Mouse (Mus musculus): ENCODE data around the gene C130032M10Rik.
"Not testable (repeated sequence)": the region's sequence is repeated elsewhere in the genome, so short reads cannot be mapped to it uniquely, and the experiment has no call there.

C130032M10Rik gene

DNA sequence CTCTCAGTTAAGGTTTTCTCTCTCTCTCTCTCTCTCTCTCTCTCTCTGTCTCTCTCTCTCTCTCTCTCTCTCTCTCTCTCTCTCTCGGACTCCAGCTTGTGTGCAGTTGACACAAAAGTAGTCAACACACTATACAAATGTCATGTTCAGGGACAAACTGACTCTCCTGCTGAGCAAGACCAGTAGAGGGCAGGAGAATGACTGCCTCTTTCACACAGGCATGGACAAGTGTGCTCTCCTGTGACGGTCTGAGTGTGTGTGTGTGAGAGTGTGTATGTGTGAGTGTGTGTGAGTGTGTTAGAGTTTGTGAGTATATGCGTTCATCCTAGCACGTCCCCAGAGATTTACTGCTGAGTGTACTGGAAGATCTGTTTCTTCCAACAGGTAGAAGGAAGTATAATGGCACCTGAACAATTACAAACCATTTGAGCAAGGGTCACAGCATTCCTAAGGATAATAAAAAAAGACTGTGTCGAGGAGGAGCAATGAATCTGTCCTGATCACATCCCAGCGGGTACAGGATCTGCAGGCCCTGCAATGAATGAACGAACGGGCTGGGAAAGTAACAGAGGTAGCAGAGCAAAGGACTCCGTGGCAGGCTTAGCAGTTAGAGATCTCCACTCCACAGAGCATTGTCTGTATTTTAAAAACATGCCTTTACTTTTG is 3.4 kb downstream of the C130032M10Rik start:
- no peak for DNase-seq (ENCODE audit: low spot score in 2 of 2)

DNA sequence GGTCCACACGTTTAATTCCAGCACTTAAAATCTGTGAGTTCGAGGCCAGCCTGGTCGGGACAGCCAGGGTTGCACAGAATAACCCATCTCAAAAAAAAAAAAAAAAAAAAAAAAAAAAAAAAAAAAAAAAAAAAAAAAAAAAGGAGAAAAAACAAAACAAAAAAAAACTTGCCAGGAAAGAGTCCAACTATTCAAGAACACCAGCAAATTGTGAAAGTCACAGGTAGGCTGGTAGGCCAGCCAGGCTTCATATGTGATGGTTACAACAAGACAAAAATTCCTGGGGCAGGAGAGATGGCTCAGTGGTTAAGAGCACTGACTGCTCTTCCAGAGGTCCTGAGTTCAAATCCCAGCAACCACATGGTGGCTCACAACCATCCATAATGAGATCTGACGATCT is 5.0 kb downstream of the C130032M10Rik start:
- DNase-seq (ENCODE audit: low spot score in 2 of 2): not testable (repeated sequence)

DNA sequence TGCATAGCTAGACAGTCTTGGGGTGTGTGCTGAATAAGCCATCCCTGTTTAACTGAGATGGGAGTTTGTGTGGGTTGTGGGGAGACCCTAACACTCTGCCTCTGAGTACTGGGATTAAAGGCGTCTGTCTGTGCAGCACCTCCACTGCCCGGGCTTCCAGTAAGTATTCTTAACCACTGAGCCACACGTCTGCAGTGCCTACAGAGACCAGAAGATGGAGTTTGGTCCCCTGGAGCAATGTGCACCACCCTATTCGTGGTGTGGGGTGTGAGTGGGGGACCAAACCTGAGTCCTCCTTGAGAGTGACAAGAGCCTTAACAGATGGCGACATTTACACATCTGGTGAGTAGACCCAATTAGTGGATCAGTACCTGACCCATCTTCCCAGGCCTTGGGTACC is 6.5 kb downstream of the C130032M10Rik start:
- no peak for DNase-seq (ENCODE audit: low spot score in 2 of 2)

DNA sequence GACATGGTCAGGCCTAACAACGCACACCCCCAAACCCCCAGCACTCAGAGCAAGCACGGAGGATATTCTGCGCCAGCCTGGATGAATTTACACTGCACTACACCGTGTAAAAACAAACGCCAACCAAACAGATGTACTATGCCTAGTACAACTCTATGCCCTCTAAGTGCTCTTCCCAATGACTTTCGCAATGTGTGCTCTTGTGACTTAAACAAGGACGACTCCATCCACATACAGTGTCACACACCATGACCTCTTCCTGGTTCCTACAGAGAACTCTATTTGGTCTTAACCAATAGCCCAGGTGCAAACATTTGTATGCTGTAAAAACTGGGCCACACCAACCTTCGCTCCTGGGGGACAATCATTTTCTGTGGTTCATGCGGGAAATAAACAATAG is 7.0 kb downstream of the C130032M10Rik start:
- no peak for DNase-seq (ENCODE audit: low spot score in 2 of 2)

DNA sequence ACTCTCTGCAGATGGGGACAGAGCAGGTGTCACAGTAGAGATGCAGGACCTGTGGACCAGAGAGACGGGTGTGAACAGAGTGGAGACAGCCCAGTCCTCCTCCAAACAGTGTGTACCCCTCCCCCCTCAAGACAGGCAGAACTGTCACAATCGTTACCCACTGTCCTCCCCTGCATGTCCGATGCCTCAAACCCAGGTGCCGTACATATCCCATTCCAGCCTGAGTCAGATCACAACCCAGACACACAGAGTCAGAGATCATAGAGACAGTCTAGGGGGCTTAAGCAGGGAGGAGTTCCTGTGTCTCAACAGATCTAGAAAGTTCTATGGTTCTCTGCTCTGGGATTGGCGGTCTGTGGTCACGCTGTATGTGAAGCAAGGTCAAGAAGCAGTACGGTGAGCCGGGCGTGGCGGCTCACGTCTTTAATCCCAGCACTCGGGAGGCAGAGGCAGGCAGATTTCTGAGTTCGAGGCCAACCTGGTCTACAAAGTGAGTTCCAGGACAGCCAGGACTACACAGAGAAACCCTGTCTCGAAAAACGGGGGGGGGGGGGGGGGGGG is 9.7 kb downstream of the C130032M10Rik start:
- no peak for DNase-seq (ENCODE audit: low spot score in 2 of 2)

DNA sequence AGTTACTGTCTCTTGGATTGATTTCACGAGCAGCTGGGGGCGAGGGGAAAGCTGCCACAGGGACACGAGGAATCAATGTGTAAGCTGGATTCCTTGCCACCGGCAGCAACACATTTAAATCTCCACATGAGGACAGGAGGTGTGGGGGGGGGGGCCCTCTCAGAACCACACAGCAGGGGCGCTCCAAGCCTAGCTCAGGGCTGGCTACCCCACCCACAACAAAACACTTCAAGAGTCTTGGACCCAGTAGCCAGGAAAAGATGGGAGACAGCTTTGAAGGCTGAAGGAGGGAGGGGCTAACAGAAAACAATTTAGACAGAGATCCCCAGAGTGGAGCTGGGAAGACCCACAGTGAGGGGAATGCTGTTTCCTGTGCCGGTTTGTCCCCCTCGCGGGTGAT is 10.4 kb downstream of the C130032M10Rik start:
- DNase-seq (ENCODE audit: low spot score in 2 of 2): no peak

DNA sequence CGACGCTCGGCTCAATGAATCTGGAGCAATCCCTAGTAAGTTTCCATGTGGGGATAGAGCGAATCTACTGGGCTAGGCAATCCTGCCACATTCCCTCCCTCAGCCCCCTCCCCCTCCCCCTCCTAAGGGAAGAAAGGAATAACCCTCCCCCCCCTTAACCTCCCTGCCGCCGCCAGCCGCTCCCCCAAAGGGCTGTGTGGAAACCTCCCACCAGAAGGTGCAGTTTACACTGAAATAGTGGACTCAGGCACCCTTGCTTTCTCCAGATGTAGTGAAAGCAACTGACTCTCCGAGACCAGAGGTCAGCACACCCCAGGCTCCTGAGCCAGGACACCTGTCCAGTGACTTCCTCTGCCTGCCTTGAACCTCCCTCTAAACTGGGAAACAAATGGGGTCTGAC is 11.1 kb downstream of the C130032M10Rik start:
- no peak for DNase-seq (ENCODE audit: low spot score in 2 of 2)

DNA sequence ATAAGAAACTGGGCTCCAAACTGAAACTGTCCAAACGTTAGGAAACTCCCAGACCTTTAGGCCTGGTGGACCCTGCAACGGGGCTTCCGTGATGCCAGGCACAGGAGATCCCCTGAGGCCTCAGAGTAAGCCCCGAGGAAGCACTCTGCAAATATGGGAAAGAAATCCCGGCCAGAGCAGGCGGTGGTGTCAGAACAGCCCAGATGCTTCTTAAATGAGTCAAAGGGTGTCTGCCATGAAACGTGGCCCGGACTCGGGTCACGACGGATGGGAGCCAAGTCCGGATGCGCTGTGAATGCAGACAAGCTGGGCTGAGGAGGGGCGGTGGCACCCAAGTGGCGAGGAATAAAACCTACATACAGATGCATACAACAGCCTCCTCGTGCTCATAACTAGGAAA is 11.6 kb downstream of the C130032M10Rik start:
- DNase-seq (ENCODE audit: low spot score in 2 of 2): peak; percentile 52 to 56

DNA sequence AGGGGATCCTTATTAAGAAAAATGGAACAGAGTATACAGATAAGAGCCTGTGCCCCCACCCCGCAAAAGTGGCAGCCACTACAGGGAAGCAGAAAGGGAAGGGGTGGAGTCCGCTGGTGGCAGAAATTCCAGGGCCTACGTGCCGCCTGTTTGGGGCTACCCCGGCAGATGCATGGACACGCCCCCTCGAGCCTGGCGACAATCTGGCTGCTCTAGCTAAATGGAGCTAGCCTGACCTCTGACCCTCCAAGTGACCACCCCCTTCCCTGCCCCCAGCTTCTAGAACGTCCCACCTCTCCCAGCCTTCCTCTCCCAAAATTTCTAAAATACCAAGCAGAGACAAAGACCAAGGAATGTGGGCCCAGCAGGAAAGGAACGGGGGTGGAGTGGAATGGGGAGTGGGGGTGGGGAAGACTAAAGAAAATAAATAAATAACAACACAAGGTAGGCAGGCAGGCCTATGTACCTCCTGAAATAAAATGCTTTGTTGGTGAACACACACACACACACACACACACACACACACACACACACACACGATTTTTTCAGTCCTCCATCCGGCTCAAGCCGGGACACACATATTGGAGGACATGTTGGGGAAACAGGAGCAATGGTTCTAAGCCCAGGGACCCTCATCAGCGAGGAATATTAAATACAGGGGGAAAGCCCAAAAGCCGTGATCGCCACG is 12.6 kb downstream of the C130032M10Rik start:
- no peak for DNase-seq (ENCODE audit: low spot score in 2 of 2)

DNA sequence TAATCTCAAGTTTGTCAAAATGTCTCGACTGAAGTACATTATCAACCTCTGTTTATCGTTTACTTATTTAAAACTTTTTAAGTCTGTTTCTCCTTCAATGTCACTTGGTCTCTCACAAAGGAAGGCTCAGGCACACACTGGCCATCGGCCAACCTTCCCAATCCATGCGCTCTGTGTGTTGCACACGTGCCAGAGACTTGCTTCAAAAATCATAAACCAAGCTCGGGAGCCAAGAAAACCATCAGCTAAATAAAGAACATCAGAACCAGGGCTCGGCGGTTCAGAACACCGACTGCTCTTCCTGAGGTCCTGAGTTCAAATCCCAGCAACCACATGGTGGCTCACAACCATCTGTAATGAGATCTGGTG is 13.2 kb downstream of the C130032M10Rik start:
- no peak for DNase-seq (ENCODE audit: low spot score in 2 of 2)

DNA sequence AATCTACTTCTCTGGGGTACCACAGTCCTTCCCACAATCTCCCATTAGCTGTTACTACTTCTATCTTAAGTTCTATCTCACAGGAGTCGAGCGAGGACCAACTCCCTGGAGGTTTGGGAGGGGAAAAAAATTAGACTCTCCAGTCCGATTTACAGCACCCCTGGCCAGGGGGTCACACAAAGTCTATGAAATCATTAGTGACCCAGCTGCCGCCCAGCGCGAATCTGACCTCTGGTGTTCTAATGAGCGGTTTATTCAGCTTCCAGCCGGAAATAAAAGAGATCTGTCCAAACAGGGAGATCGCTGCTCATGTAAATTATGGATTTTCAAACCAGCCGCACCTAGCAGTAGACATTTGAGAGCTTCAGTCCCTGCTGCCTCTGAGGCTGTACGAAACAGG is 15.8 kb downstream of the C130032M10Rik start:
- DNase-seq (ENCODE audit: low spot score in 2 of 2): no peak

DNA sequence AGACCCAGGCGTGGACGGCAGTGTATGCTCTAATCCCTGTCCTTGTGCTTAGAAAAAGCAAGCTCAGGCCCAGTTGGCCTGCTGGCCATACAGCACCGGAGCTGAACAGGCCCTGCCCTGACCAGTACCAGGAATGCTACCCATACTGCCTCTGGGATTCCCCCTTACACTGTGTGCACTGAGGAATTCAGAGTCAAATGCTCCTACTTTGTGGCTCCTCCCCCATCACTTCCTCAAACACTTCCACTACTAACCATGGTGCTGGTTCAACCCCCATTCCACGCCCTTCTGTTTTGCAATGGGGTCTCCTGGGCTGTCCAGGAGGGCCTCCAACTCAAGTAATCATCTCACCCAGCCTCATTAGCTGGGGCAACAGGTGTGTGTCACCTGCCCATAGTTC is 18.4 kb downstream of the C130032M10Rik start:
- DNase-seq (ENCODE audit: low spot score in 2 of 2): no peak

DNA sequence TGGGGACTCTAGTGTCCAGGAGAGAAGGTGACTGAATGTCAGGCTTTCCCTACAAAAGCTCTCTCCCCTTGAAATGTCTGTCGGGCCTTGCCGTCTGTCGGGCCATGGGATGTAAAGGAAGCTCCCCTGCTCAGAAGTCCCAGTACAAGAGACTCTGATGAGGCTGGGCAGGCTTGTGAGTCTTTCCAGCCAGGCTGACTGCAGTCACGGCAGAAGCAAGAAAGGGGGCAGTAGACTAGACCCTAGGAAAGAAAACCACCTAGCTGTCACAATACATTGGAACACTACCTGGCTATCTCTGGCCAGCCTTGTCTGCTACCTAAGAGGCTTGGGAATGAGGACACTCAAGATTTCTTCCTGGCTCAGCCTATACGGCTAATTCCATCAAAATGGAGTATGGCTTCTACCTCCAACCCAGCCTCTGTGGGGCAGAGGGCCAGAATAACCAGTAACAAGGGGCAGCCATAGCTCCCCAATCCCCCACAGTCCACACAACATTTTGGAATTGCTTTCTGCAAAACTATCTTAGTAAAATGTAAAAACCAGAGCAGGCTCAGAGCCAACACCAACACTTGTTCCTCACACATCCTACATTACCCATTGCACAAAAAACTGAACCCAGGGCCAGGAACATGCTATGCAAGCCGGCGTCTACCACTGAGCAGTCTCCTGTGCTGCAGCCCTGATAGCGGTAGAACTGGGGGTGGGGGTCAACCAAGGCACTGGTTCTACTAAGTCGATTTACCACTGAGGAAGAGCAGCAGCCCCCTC is 19.4 kb downstream of the C130032M10Rik start:
- DNase-seq (ENCODE audit: low spot score in 2 of 2): no peak

DNA sequence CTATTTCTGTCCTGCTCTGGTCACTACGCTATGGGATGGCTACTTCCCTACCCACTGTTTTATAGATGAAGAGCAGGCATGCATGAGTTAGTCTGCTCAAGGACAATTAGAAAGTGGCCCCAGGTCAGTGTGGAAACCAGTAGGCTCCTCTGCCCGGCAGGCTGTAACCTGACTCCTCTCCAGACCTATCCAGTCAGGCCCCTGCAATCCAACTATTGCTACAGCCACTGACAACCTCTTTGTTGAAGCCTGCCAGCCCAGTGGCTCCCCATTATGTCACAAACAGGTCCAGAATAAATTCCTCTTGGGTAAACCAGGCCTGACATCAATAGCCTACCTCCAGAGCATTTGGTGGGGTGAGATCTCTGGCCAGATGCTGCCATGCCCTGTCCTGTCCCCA is 21.1 kb downstream of the C130032M10Rik start:
- peak in 1 of 2 experiments; percentile 24 for DNase-seq (ENCODE audit: low spot score in 2 of 2)

DNA sequence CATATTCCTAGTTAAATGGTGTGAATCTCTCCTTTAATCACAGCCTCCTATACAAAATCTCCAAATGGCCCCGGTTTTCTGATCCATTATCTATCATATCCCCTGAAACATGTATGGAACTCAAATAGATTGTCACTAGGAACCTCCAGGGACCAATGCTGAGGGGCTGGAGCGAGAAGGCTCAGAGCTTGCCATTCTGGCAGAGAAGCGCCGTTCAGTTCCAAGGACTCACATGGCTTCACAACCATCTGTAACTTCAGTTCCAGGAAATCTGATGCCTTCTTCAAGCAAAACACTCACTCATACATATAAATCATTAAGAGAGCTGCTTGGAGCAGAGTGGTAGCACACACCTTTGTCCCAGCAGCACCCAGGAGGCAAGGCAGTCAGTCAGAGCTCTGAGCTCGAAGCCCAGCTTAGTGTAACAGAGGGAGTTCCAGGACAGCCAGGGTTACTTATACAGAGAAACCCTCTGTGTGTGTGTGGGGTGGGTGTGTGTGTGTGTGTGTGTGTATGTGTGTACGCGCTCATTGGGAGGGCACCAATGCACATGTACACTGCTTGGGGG is 23.6 kb downstream of the C130032M10Rik start:
- DNase-seq (ENCODE audit: low spot score in 2 of 2): no peak

DNA sequence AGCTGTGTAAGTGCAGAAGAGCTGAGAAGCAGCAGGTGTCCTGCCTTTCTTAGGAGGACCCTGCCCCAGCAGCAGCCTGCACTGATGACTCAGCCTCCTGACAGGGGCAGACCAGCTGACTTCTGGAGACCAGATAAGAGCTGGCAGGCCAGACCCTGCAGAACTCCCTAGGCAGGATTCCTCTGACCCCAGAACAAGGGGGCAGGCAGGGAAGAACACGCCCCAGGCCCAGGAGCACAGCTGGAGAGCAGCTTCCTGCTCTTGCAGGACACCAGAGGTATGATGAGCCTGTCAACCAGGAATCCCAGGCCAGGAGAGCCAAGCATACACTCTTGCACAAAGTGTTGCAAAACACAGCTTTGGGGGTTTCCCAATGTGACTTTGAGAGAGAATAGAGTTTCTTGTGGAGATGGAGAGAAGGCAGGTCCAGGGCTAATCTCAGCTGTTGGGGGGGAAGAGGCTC is 25.8 kb downstream of the C130032M10Rik start:
- DNase-seq (ENCODE audit: low spot score in 2 of 2): peak in 1 of 2 experiments; percentile 49

DNA sequence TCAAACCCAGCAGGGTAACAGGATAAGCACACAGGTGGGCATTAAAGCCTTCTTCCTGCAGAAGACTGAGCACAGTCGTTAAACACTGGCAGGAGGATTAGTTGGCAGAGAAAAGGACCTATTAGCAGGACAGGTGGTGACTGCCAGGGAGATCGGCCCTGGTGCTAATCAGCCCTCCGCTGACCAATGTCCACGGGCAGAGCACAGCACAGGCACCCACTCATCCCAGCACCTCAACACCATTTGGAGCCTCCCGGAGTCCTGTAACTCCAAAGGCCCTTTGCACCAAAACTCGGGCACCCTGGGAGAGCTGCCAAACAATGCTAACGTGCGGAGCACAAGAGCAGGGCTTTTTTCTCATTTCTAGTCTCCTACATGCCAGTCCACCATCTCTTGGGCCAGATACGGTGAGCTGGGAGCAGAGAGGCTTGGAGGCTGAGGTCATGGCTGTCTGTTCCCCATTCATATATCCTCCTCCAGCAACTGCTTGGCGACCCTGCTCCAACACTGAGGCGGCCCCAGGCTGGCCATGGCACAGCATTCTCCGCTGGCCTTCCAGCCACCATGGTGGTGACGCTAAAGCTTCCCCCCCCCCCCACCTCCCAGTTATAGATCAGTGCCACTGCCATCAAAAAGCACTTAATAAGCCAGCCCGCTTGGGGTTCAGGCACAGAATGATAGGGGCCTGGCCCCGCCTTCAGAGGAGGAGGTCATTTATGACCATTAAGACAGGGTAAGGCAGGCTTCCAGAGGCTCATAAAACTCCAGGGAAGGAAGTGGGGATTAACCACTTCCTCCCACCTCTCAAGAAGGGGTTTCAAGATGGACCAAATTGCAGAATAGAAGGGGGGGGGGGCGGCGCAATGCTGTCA is 28.6 kb downstream of the C130032M10Rik start:
- DNase-seq (ENCODE audit: low spot score in 2 of 2): no peak

DNA sequence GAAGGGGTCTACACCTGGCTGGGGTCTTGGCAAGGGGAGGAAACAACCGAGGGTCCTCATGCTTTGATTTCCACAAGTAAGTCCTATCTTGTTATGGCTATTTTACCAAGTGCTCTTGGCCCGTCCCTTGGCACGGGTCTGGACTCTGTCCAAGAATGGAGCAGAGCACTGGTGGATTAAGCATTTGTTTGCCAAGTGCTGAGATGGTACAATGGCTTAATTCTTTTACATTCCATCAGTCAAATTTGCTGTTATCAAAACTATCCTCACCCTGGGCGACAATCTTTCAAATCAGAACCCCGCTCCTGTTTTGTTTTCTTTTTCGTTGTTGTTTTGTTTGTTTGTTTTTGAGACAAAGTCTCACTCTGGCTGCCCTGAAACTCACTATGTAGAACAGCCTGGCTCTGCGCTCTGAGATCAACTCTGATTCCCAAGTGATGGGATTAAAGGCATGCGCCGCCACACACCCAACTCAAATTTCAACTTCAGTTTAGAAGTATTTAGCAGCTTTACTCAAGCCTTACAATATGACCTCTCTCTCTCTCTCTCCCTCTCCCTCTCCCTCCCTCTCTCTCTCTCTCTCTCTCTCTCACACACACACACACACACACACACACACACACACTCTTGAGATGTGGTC is 29.4 kb downstream of the C130032M10Rik start:
- DNase-seq (ENCODE audit: low spot score in 2 of 2): no peak

DNA sequence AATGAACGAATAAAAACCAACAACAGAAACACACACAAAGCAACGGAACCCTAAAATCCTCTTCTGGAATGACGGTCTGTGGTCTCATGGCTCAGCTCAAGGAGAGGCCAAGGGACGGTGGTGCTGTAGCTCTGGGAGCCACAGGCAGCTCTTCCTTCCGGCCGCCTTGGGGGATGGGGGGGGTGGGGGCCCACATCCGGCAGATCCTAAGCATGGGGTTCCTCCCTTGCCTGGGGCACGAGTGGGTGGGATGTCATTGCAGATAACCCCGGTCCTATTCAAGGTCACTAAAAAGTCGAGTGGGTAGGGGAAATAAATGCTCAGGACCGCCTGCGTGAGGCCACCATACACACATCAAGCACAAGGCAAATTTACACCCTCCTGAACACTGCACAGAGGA is 31.3 kb downstream of the C130032M10Rik start:
- no peak for DNase-seq (ENCODE audit: low spot score in 2 of 2)

DNA sequence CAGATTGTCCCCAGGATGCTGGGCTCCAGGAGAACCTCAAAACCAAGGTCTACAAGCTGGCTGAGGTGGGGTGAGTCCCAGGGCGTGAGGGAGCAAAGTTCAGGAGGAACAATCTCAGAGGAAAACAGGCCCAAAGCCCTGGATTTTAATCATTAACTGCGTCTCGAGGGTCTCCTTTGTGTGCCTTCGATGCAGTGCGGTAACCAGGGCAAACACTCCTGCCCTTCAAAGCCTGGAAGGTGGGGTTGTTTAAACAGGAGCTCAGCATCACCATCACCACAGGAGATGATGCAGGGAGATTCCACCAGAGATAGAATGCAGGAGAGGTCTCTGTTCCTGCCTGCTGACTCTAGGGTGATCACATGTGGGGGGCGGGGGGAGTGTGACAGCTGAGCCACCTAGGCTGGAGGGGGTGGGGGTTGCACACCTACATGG is 32.2 kb downstream of the C130032M10Rik start:
- no peak for DNase-seq (ENCODE audit: low spot score in 2 of 2)

DNA sequence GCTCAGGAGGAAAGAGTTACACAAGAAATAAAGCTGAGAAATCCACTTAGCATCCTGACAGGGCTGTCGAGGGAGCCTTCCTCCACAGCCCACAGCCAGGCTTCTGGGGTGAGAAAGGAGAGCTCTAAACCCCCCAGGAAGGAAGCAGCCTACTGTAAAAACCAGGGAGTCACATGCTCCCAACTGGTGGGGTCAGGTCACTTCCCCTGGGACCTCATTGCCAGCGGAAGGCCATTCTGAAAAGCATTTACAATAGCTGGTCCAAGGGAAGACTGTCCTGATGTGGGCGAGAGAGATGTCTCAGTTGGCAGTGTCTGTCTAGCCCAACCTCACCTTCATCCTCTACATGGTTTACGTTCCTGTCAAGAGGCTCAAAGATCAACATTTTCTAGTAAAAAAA is 33.0 kb downstream of the C130032M10Rik start:
- no peak for DNase-seq (ENCODE audit: low spot score in 2 of 2)

All from urinary bladder, adult 18-20 months (tissue).